Mouse (Mus musculus): ENCODE data around the gene 4932415D10Rik.

DNA sequence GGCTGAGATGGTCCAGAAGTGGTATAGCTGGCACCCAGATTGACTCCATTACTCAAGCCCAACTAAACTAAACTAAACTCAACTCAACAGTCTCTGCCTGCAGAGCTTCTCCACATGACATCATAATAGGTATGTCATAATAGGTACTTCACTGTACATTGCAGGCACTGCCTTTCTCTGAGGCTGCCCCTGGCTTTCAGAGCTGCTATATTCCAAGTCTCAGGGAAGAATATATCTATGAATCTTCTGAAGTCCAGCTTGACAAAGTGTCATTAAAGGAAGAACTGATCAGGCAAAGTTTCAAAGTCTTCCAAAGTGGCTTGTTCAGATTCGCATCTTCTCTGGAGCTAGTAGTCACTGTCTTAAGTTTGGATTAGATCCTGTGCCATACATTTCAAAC lies at the start of gene 4932415D10Rik:
- TF ChIP-seq MAFK (IDR thresholded peaks at IDR 0.05; ENCODE audit: insufficient read depth, low read depth, low read length) (no peak), CHD2 (IDR thresholded peaks at IDR 0.05; ENCODE audit: low read depth, low read length) (no peak), HCFC1 (IDR thresholded peaks at IDR 0.05; ENCODE audit: borderline replicate concordance, insufficient read depth, low read length) (no peak)

All from ES-E14 (cell line).